Mouse (Mus musculus): Measurements from ENCODE around the gene CT030661.1. TPM values are rescaled to one million over a fixed set of nuclear protein-coding genes. Genes with fewer than 3 reads are reported as not detected.
A peak's percentile ranks its signal among the peaks of the same experiment; 100 is the strongest.
"Not testable (repeated sequence)": the region's sequence is repeated elsewhere in the genome, so short reads cannot be mapped to it uniquely, and the experiment has no call there.

Gene CT030661.1
- 1 to 10 TPM; 8.5 to 8.7 TPM for total RNA-seq (2021)
- long read RNA-seq, experiment 1, partial matches to known transcripts = 0 of 4 reads
- long read RNA-seq, experiment 1, other reads (novel, unspliced or antisense) = 4 of 4 reads
- long read RNA-seq, experiment 2, partial matches to known transcripts = 0 of 13 reads
- long read RNA-seq, experiment 2, other reads (novel, unspliced or antisense) = 11 of 13 reads

- DNase-seq (ENCODE audit: low spot score in 2 of 2) = peak; percentile 71 to 73
Measured at GRCm38 (mm10) chr17:22314730-22315226, at the start of gene CT030661.1. TSS of gene CT030661.1 (minus strand) at chr17:22314837.

DNA sequence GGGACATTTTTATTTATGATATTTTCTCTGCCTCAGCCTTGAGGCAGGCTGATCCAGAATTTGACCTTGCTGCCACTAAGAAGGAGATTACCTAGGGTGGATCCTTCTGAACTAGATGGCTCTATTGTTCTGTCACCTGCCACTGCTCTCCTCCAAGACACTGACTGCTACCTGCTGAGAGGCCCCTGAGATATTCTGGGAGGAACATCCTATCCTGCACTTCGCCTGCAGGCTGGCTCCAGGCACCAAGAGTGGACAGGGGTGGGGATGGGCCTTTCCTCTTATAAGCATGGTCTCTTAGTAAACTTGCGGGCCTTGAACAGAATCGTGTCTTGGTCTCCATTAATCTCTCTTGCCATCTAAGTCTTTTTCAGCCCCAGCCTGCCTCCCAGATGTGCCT, 49.3 kb upstream of the CT030661.1 start:
- DNase-seq (ENCODE audit: low spot score in 2 of 2) = no peak

- peak; percentile 42 to 55 for DNase-seq (ENCODE audit: low spot score in 2 of 2)
Measured at GRCm38 (mm10) chr17:22361101-22361781, 46.6 kb upstream of the CT030661.1 start, which contains the start of the genes Zfp944 and Zfp758. TSS of gene Zfp944 (minus strand) at chr17:22361400. TSS of gene Zfp758 (plus strand) at chr17:22361453.

DNA sequence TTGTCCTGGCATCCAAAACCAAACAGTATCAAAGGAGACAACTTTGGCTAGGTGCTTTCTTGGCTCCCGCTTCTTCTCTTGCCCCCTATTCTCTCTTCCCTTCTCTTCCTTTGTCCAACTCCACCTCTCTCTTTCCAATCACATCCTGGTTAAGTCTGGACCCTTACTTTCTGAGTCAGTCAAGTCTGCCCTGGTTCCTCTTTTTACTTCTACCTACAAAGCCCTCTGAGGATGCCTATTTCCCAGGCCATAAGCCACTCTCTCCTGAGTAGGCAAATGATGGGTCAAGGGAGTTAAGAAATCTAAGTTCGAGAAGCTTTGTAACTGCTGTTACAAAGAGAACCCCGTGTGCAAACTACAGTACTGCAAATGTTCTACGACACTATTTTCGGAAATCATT, 45.9 kb upstream of the CT030661.1 start:
- no peak for DNase-seq (ENCODE audit: low spot score in 2 of 2)

DNA sequence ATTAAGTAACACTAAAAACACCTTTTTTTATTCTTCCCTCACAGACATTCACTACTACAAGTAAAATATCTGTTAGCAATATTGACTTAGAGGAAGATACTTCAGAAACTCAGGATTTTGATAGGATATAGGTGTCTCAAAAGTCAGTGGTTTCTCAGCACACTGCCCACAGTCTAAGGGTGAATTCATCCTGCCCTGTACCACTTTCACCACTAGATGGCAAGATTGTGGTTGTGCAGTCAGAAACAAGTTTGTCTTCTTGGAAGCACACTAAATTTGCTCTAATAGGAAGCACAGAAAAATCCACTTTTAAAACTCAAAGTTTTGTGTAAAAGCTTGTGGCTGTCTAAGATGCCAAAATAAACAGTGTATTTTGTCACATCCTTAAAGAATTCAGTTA, 38.2 kb upstream of the CT030661.1 start:
- no peak for DNase-seq (ENCODE audit: low spot score in 2 of 2)

- DNase-seq (ENCODE audit: low spot score in 2 of 2) = not testable (repeated sequence)
Measured at GRCm38 (mm10) chr17:22315247-22315646, 610 bp upstream of the CT030661.1 start.

DNA sequence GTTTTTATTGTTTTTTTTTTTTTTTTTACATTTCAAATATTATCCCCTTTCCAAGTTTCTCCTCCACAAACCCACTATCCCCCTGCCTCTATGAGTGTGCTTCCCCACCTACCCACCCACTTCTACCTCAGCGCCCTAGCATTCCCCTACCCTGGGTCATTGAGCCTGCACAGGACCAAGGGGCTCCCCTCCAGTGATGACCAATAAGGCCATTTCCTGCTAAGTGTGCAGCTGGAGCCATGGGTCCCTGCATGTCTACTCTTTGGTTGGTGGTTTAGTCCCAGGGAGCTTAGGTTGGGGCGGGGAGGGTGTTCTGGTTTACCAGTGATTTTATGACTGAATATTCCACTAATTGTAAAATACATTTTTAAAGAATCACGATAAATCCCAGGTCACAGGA, 418 bp downstream of the CT030661.1 start:
- not testable (repeated sequence) for DNase-seq (ENCODE audit: low spot score in 2 of 2)

Other genes starting within 250 kb of the CT030661.1 start
- under 1 TPM; 0.83 TPM for gene Zfp947, start 148.6 kb downstream of the CT030661.1 start, total RNA-seq (2021)
- gene Zfp994, start 89.2 kb downstream of the CT030661.1 start, total RNA-seq (2021) = 1 to 10 TPM; 3.1 to 3.3 TPM
- 1 to 10 TPM; 5.0 to 6.2 TPM for gene Zfp944, start 46.6 kb upstream of the CT030661.1 start, total RNA-seq (2021)
- gene Zfp758, start 46.6 kb upstream of the CT030661.1 start, total RNA-seq (2021) = 10 to 100 TPM in 1 of 2 experiments, 1 to 10 TPM in 1; 9.2 to 10.6 TPM
- gene Zfp946, start 109.4 kb upstream of the CT030661.1 start, total RNA-seq (2021) = 1 to 10 TPM; 6.1 to 6.3 TPM

All from adrenal gland, adult 18-20 months (tissue).